Mouse (Mus musculus) bone marrow macrophage, adult 2 months (primary cell): ENCODE measurements at regions not wholly inside any gene's neighbourhood (a gene's known extent, or its start where the extent isn't known, plus 50 kb on each side); places are given as distances from the start of the nearest gene placed in this dataset.

Experiments used
- CTCF ChIP-seq: IDR thresholded peaks from 2 replicates; pipeline ENCODE4 v1.5.1; 2012; ENCODE audit warnings: low read depth, mild to moderate bottlenecking, low read length, moderate library complexity
- POLR2A ChIP-seq: IDR thresholded peaks from 2 replicates; pipeline ENCODE4 v1.6.1; 2012; ENCODE audit warnings: mild to moderate bottlenecking, low read depth, low read length, borderline replicate concordance

GRCm38 (mm10) chr13:85505046-85505445, 216.1 kb upstream of the Rasa1 start:
- TF ChIP-seq CTCF = no peak
- TF ChIP-seq POLR2A = no peak
